Mouse (Mus musculus) R1 (cell line): ENCODE measurements around the gene Zrsr1.

Source experiments
- DNase-seq: peaks from one replicate; pipeline ENCODE4 v3.0.0-alpha.2; 2018; ENCODE audit warnings: low read depth, low spot score

The Zrsr1 gene

DNA sequence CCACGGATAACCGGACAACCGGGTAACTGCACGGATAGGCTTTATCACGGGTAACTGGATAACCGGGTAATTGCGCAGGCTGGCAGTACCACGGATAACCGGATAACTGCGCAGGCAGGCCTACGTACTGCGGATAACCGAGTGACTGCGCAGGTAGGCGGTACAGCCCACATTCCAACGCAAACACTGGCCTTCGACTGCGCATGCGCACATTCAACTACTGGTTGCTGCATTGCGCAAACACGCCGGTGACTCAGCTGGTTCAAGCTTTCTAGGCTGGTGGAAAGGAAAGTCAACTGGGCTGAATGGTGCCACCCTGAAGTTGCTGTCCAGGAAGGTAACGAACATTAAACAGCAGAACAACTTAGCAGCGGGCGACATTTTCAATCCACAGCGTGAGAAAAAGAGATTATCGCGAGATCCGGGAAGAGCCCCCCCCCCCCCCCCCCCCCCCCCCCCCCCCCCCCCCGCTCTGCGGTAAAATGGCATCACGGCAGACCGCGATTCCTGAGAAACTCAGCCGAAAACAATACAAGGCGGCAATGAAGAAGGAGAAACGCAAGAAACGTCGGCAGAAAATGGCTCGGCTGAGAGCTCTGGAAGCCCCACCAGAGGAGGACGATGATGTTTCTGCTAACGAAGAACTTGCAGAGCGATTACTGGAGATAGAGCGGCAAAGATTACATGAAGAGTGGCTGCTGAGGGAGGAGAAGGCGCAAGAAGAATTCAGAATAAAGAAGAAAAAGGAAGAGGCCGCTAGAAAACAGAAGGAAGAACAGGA, 1.1 kb downstream of the Zrsr1 start:
- DNase-seq = peak; percentile 92

DNA sequence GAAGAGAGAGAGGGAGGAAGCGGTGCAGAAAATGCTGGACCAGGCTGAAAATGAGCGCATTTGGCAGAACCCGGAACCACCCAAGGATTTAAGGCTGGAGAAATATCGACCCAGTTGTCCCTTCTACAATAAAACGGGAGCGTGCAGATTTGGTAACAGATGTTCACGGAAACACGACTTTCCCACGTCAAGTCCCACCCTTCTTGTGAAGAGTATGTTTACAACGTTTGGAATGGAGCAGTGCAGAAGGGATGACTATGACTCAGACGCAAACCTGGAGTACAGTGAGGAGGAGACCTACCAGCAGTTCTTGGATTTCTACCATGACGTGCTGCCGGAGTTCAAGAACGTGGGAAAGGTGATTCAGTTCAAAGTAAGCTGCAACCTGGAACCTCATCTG, 1.8 kb downstream of the Zrsr1 start:
- DNase-seq = peak; percentile 39

DNA sequence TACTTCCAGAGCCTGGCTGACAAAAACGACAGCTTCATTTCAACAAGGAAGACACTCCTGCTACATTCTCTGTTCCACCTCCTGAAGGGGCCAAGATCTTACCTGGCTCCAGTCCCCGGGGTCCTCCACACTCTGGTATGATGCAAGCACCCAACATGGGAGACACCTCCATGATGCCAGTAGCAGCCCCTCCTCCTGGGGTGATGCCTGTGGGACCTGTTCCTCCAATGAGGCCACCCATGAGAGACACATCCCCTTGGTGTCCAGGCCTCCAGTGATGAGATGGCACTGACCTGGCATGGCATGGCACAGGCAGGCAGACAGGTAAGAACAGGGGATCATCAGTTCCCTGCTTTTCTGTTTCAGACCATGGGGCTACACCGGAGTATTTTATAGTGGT, 6.4 kb downstream of the Zrsr1 start:
- no peak for DNase-seq

DNA sequence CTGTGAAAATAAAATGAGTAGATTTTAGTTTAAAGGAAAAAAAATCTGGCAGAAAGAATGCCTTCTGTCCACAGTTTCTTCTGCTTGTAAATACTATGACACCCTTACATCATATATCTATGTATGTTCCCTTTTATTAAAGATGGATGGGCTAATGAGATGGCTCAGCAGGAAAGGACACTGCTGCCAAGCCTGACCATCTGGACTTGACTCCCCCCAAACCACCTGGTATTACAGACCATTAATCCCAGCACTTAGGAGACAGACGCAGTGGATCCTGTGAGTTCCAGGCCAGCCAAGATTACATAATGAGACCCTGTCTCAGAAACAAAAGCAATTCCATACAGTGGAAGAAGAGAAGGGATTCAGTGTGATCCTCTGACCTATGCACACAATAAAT, 6.9 kb downstream of the Zrsr1 start:
- no peak for DNase-seq

DNA sequence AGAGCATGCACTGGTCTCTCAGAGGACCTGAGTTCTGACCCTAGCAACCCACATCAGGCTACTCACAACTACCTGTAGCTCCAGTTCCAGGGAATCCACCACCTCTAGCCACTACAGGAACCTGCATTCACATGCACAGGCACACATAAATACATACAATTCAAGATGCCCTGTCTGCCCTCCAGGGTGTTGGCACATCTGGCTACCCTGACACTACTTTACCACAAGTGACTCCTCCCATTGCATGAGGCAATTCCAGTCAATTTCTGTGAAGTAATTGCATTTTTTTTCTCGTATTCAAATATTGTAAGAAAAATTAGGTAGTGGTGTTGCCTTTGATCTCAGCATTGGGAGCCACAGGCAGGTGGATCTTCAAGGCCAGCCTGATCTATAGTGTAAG, 7.4 kb downstream of the Zrsr1 start:
- no peak for DNase-seq

DNA sequence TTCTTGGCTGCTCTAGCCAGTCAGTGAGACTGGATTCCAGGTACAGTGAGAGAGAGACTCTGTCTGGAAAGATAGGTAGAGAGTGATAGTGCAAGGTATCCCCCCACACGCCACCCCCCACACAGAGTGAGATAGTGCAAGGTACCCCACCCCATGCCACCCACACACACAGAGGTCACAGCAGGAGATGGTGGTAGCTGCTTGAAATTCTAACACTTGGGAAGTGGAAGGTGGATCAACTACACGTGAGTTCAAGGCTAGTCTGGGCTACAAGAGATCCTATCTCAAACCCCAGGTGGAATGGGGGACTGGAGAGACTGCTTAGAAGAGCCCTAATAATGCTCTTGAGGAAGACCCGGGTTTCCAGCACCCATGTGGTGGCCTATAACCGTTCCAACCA, 9.2 kb downstream of the Zrsr1 start:
- DNase-seq = no peak

DNA sequence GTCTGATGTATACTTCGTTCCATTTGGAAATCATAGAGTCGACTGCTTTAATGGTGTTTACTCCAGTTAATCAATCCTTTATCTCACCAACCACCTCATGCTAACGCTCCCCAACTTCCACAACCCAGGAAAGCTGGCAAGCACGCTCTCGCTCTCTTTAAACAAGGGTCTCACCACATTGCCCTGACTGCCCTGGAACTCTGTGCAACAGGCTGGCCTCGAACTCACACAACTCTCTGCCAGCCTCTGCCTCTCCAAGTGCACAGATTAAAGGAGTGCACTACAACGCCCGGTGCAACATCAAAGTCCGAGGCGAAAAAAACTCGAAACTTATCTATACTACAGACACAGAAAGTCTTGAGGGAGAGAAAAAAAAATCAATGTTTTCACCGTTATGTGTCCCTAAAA, 9.7 kb downstream of the Zrsr1 start:
- DNase-seq = no peak

DNA sequence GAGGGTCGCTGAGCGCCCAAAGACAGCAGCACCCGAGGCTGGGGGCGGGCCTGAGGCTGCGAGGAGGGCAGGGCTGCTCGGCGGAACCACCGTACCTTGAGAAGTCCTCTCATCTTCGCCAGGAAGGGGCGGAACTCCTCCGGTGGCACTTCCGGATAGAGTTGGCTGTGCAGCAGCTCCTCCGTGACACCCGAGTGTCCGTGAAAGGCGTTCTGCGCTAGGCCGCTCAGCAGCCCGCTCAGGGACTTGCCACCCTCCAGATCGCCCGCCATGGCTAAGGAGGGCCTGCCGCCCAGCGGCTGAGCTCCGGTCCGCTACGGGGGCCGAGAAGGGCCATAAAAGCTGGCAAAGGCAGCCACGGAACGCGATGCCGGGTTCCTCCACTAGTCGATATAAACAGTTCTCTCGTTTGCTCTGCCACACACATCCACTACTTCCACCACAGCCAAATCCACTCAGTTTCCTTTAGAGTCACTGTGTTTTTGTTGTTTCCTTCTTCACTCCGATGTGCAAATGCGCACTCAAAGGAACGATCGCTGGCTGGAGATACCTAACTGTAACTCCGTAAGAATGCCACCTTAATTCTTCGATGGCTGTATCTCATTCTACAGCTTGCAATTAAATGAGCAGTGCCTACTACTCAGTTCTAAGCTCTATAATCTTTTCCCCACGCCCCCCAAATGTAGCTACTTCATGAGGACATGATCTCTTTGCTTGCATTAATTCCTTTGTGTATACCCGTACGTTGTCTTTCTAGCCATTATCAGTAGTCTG, 10.4 kb downstream of the Zrsr1 start, which contains the start of the genes Gm28048 and Commd1:
TSS of gene Gm28048 (minus strand) at position 107 of the 774 bp plus-strand sequence.
TSS of gene Commd1 (minus strand) at position 399 of the 774 bp plus-strand sequence.
- DNase-seq = peak; percentile 95

DNA sequence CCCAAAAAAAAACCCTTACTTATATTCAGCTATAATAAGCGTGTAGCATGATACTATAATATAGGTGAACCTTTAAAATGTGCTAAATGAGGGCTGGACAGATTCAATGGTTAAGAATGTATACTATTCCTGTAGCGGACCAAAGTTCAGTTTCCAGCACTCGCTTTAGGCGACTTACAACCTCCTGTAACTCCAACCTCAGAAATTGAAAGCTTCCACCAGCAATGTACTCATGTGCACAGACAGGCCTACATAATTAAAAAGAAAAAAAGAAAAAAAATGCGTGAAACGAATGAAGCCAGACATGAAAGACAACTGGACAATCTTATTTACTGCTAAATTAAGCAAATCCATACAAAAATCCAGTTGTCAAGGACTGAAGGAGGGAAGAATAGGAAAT, 11.0 kb downstream of the Zrsr1 start:
- DNase-seq = no peak

DNA sequence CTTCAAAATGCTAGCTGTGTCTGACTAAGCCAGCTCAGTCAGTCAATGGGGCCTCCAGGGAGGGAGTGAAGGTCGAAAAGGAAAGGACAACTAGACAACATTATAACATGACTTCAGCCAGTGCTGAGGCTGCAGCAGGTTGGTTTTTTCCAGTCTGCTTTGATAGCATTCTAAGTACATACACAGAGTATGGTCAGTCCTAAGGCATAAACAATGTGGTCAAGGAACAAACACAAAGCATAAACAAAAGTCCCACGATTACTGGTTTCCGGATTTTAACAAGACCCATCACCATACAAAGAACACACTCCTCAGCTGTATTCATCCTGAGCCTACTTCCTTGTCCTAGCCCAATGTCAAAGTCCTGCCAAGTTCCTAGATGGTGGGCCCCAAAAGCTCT, 13.7 kb downstream of the Zrsr1 start:
- DNase-seq = no peak

DNA sequence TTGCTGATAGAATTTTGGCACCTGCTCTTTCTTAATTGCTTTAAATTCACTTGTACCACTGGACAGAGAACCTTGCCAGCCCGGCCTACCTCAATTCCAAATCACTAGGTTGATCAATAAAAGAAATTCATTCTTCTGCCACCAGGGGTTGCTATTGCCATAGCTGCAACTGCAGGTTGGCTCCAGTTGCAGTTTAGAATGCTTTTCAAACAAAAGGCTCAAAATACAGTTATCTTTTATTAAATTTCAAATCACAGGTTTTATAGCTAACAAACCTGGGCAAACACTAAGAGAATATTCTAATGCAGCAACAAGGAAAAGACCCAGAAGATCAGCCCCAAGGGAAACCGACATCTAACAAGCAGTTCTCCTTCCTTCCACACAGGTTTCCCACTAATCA, 15.6 kb downstream of the Zrsr1 start:
- DNase-seq = peak; percentile 76

DNA sequence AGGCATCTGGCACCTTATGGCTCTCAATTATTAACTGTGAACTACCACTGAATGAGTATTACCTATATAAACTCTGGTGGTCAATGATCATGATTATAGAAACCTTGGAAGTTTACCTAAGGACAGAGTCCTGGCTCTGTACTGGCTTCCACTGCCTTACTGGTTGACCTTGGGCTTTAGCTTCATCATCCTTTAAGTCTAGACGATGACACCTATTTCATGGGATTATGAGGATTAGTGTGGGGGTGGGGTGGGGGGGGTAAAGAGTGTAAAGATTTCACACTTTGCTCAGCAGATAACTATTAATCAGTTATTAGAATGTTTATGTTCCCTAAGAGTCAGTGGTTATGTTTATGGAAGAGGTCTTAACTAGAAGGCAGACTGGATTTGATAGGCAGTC, 18.0 kb downstream of the Zrsr1 start:
- no peak for DNase-seq

DNA sequence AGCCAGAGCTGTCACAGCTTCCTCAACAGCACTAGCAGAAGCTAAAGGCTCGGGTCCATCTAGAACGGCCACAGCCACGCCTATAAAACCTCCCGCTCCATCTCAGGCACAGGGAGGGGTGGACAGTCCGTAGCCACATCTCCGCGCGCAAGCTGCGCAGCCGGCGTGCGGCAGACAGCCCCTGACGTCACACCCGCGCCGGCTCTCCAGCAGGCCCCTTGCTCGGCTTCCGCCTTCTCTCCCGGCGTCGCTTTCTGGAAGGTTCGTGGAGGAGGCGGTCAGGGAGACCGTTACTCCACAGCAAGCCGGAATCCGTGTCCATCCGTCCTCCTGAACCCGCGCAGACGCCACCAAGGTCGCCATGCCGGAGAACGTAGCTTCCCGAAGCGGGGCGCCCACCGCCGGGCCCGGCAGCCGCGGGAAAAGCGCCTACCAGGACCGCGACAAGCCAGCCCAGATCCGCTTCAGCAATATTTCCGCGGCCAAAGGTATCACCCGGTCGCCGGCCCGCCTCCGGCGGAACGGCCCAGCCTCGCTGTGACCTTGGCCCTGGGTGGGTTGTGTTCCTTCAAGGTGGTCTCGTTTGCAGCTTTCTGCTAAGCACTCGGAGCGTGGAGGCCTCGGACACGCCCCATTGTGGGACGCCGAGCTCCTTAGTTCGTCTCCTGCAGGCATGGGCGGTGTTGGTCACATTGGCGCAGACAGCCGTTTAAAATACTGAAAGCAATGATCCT, 18.8 kb downstream of the Zrsr1 start, which contains the start of gene Cct4:
TSS of gene Cct4 (plus strand) at position 127 of the 734 bp plus-strand sequence.
- peak; percentile 91 for DNase-seq

DNA sequence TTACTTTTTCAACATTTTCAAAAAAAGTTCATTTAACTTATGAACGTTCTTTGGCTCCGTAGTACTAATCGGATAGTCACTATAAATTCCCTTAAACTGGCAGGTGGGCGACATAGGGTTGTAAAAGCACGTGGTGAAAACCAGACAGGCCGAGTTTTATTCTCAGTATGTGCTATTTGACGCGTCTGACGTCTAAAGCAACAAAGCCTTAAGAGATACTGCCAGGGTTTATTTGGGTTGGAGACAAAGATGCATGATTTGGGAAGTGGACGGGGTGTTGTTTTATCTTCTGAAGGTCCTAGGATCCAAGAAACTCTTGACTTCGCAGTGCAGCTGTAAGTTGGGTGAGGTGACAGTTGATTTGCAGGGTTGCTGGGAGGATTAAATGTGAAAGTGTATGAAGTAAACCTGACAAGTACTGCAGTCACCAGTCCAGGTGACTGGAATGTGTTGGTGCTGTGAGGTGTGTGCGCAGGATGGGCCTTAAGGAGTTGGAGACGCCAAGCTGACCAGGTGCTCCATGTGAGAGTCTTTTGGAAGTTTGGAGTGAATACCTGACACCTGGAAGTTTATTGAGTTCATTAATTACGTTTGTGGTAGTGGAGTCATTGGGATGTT, 19.5 kb downstream of the Zrsr1 start:
- peak; percentile 25 for DNase-seq

DNA sequence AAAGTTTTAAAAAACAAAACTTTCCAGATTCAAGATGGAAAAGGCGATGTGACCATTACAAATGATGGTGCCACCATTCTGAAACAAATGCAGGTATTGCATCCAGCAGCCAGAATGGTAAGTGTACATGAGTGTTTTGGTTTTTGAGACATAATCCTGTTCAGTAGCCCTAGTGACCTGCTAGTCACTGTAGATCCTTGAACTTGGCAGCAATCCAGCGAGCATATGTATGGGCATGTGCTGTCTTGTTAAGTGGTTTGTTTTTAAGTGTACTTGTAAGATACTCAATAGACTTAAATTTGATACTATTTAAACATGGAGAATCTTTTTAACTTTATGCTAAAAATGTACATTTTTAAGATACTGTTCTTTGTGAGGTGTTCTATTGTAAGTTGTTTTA, 22.5 kb downstream of the Zrsr1 start:
- DNase-seq = no peak

DNA sequence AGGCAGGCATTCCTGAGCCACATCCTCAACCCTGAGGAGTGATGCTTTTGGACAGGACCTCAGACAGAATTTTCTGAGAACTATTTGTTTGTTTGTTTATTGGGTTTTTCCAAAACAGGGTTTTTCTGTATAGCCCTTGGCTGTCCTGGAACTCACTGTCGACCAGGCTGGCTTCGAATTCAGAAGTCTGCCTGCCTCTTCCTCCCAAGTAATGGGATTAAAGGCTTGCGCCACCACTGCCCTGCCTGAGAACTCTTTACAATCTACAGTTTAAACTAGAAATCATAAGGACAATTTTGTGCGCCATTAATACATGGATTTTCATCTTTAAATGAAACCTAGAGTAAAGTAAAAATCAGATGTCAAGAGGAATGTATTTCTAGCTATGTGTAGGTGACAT, 23.7 kb downstream of the Zrsr1 start:
- DNase-seq = no peak

DNA sequence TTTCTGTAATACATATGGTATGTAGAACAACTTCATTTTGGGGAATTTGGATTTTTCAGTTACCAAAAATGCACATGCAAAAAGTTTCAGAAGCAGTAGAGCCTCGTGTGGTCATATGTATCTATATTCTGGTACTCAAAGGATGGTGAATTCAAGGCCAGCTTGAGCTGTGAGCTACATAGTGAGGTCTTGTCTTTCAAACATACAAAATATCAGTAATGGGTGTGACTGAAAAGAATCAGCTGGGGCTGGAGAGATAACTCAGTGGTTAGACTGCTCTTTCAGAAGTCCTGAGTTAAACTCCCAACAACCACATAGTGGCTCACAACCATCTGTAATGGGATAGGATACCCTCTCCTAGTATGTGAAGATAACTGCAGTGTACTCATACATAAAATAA, 26.5 kb downstream of the Zrsr1 start:
- DNase-seq = no peak

DNA sequence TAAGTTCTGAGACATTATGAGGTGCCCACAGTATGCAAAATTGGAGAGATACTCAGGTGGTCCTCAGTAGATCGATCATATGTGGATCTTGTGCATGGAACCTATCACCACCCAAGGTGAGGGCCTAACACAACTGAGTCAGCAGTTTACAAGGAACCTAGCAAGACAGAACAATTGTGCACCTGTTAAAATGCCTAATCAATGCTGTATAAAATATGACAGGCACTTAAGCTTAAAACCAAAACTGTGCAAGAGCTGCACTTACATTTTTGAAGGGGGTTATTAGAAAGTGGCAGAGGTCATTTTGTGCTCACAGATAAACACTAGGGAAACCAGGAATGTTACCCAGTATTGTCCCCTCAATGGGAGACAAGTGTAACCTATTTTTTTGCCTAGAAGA, 33.5 kb downstream of the Zrsr1 start:
- DNase-seq = no peak

DNA sequence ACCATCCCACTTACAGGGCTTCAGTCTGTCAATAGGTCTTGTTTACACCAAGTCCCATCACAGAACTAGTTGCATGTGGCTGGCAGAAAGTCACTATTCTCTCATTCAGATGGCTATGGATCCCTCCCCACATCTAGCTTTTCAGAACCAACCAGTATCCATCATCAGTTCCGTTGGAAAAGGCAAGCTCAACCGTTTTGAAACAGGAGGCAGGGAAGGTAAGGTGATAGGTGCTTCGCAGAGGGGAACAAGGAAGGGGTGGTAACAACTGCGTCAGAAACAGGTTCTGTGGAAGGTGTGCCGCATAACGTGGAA, 35.3 kb downstream of the Zrsr1 start:
- no peak for DNase-seq

DNA sequence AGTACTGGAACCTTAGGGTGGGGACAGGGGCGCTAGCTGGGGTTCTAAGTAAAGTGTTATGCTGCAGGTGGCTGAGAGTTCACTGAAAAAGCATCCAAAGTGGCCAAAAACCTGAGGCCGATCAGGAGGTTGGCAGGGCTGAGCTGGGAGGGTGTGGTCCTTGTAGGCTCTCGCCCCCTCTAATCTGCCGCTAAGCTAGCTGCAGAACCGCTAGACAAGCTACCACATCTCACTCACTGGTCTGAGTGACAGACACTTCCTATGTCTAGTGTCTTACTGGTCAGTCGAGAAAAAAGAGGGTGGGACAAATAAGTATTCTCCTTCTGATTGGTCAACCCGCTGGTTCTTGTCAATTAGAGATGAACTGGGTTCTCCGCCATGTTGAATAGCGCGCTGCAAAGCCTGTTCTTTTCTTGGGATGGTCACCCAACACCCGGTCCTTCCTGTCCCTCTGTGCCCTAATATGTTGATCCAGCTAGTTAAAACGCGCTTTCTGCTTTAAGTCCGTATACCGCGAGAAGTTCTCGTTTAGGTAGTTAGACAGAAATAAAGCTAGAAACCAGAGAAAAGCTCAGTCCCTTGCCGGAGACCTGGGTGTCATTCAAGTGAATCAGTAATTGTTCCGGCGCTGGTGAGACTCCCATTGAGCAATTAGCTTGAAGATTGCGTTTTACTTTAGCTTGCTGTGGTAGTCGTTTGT, 35.8 kb downstream of the Zrsr1 start, which contains the start of gene Fam161a:
TSS of gene Fam161a (plus strand) at position 51 of the 700 bp plus-strand sequence.
- DNase-seq = peak; percentile 98

DNA sequence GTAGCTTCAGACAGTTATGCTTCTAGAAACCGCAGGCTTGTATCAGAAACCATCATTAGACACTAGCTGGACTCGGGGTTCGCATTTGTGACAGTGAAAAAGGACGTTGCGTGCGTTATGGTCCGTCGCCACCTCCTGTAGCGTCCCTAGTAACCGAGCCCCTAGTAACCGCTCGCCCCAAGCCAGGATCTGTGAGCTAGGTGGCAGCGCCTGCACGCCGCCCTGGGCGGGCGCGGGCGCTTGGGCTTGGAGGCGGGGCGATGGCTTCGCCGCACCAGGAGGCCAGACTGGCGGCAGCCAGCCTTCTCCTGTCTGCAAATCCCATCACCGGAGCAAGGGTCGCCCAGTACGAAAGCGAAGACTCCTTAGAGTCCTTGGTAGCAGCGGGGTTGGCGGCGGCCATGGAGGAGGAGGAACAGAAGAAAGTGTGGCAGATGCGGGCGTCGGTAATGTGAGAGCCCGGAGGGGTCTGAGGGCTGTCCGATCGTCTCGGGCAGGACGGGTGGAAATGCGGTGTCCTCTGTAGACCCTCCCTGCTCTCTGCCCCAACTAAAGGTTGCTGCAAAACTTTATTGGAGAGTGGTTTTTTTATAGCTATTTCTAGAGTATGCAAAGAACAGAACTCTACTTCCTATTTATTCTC, 36.5 kb downstream of the Zrsr1 start:
- DNase-seq = peak; percentile 92
